Mouse (Mus musculus): ENCODE results near the gene Phc1. TPM values are rescaled to one million over a fixed set of nuclear protein-coding genes. Genes with fewer than 3 reads are reported as not detected.
"Not testable (repeated sequence)": the region's sequence is repeated elsewhere in the genome, so short reads cannot be mapped to it uniquely, and the experiment has no call there.

Gene Phc1
- 10 to 100 TPM; 64.2 to 66.0 TPM for total RNA-seq (2021)
- long read RNA-seq, partial matches to known transcripts, result 32 of 36 reads
- long read RNA-seq, other reads (novel, unspliced or antisense), result 3 of 36 reads

- DNase-seq (ENCODE audit: low spot score in 2 of 2), result no peak
Measured at GRCm38 (mm10) chr6:122340349-122341000, at the start of gene Phc1. TSS of gene Phc1 (minus strand) at chr6:122340561.

GRCm38 (mm10) chr6:122389986-122390385 is 49.6 kb upstream of the Phc1 start:
- DNase-seq (ENCODE audit: low spot score in 2 of 2), result not testable (repeated sequence)

DNA sequence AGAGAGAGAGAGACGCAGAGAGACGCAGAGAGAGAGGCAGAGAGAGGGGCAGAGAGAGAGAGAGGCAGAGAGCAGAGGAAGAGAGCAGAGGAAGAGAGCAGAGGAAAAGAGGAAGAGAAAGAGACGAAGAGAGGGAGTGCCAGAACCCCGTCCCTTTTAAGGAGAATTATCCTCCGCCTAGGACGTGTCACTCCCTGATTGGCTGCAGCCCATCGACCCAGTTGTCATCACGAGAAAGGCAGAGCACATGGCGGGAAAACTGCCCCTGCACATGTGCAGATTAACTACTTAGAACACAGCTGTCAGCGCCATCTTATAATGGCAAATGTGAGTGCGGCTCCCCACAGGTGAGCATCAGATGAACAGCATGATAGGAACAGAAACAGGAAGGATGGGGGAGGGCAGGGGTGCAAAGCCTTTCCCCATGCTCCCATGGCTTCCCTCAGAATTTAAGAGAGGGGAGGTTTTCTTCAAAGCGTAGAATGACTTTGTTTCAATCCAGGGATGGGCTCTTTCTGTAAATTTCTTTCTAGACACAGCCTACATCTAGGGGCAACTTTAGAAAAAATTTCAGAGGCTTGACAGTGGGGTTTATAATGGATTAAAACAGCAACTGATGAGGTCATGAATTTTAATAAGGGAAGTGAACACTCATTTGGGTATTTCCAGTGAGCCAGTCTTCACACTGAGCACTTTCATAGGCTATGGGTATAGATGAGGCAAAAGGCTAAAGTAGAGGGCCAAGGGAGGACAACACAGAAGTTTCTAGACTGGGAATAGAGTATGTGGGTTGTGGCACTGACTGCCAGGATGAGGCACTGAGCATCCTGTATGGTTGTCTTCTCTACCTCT is 47.0 kb upstream of the Phc1 start:
- DNase-seq (ENCODE audit: low spot score in 2 of 2), result not testable (repeated sequence)

DNA sequence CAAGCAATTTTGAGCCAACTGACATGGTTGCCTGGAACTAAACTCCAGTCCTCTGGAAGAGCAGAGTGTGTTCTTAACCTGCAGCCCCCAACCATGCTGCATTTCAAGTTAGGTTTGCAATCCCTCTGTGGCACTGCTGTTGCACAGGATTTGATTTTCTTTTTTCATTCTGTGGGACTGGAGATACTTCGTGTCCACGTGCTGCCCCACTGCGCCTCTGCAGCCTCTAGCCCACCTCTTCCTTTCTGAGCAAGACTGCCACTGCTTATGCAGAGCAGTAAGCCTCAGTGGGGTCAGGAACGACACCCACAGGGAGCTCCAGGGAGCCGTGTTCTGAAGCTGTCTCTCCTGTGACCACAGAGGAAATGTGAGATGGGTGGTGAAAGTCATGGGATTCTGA is 45.4 kb upstream of the Phc1 start:
- DNase-seq (ENCODE audit: low spot score in 2 of 2), result no peak

- no peak for DNase-seq (ENCODE audit: low spot score in 2 of 2)
Measured at GRCm38 (mm10) chr6:122384886-122385285, 44.5 kb upstream of the Phc1 start.

GRCm38 (mm10) chr6:122383211-122383610 is 42.9 kb upstream of the Phc1 start:
- DNase-seq (ENCODE audit: low spot score in 2 of 2), result no peak

DNA sequence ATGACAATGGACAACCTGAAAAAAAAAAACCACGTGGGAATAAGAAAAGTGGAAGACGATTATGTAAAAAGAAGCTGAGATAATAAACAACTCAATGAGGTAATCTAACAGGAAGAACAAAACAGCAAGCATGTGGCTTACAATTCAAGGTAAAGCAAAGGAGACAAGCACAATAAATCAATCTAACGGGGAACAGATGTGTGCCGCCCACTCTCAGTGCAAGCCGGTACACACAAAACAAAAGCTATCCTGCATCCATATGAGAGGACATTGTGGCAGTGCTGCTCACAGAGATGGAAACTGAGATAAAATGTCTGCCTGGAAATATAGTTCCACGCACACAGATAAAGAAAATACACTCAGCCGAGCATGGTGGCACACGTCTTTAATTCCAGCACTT is 41.7 kb upstream of the Phc1 start:
- no peak for DNase-seq (ENCODE audit: low spot score in 2 of 2)

DNA sequence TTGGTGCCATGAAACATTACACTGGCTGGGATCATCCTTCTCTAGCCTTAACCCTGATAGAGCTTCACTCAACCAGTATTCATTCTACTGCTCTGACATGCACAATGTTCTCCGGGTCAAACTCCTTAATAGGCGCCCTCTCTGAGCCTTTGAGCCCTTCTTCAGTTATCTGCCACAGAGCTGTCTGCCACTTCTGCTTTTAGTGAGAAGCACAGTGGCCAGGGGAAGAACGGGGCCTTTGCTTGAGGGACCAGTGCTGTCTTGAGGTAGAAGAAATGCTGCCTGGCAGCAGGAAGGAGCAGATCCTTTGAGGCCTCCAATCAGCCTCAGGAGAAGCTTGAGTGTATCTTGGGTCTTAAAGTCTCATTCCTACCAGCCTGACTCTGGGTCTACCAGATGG is 27.9 kb upstream of the Phc1 start:
- DNase-seq (ENCODE audit: low spot score in 2 of 2), result no peak

- DNase-seq (ENCODE audit: low spot score in 2 of 2), result no peak
Measured at GRCm38 (mm10) chr6:122366976-122367375, 26.6 kb upstream of the Phc1 start.

GRCm38 (mm10) chr6:122366287-122366686 is 25.9 kb upstream of the Phc1 start:
- no peak for DNase-seq (ENCODE audit: low spot score in 2 of 2)

- DNase-seq (ENCODE audit: low spot score in 2 of 2), result no peak
Measured at GRCm38 (mm10) chr6:122365706-122366105, 25.3 kb upstream of the Phc1 start.

- DNase-seq (ENCODE audit: low spot score in 2 of 2), result no peak
Measured at GRCm38 (mm10) chr6:122357089-122357488, 16.7 kb upstream of the Phc1 start.

GRCm38 (mm10) chr6:122355909-122356308 is 15.5 kb upstream of the Phc1 start:
- DNase-seq (ENCODE audit: low spot score in 2 of 2), result no peak

- not testable (repeated sequence) for DNase-seq (ENCODE audit: low spot score in 2 of 2)
Measured at GRCm38 (mm10) chr6:122347326-122347725, 7.0 kb upstream of the Phc1 start.

DNA sequence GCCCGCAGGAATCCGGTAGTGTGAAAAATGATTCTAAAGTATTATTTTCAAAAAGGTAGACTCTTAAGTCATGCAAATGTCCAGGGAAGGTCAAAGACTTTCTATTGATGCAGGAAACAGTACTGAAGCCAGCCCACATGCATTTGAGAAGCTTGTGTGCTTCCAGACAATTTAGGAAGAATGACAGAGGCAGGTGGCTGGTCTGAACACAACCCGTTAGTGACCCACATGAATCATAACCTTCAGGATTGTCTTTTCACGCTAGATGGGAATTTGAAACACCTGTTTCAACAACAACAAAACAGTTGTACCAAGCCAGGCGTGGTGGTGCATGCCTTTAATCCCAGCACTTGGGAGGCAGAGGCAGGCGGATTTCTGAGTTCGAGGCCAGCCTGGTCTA is 6.0 kb upstream of the Phc1 start:
- DNase-seq (ENCODE audit: low spot score in 2 of 2), result no peak

DNA sequence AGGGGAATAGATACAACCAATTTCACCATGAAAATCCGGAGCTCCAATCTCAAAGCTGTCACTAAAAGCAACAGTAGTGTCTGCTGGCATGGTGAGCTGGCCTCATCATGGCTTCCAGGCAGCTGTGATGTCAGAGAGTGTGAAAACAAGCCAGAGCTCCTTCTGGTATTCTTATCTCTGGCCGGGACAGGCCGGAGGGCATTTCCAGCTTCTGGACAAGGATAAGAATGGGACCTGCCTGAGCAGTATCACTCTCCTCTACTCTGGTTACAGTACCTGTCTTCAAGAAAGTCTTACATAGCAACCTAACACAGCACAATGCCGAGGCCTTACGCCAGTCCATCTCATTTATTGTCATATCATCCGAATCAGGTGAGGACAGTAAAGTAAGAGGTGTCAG is 5.4 kb upstream of the Phc1 start:
- DNase-seq (ENCODE audit: low spot score in 2 of 2), result no peak

- no peak for DNase-seq (ENCODE audit: low spot score in 2 of 2)
Measured at GRCm38 (mm10) chr6:122344386-122345116, 4.2 kb upstream of the Phc1 start.

GRCm38 (mm10) chr6:122343719-122344118 is 3.4 kb upstream of the Phc1 start:
- DNase-seq (ENCODE audit: low spot score in 2 of 2), result no peak

- no peak for DNase-seq (ENCODE audit: low spot score in 2 of 2)
Measured at GRCm38 (mm10) chr6:122342125-122342524, 1.8 kb upstream of the Phc1 start.

- no peak for DNase-seq (ENCODE audit: low spot score in 2 of 2)
Measured at GRCm38 (mm10) chr6:122341038-122341810, 863 bp upstream of the Phc1 start.
